Mouse (Mus musculus) intestine, embryonic 14.5 days (tissue): ENCODE data around the gene Zdhhc1. TPM values are rescaled to one million over a fixed set of nuclear protein-coding genes. Genes with fewer than 3 reads are reported as not detected.

Source experiments
- ATAC-seq: fragments of 200-750 bp; cut with Nextera tagmentation; replicated peaks from 2 replicates; pipeline ENCODE4 v1.8.0; 2017; ENCODE audit warnings: low read depth, moderate number of reproducible peaks, moderate TSS enrichment, moderate library complexity; ENCODE audit not compliant: low FRiP score, low TSS enrichment
- DNase-seq: peaks from one replicate; pipeline ENCODE4 v3.0.0-alpha.2; 2018; ENCODE audit warnings: low spot score
- H3K27ac ChIP-seq: fragments of 300-500 bp; sonication (generic); 2 replicates; pipeline ENCODE4 v1.5.1; 2014; ENCODE audit warnings: low read depth, mild to moderate bottlenecking, control low read depth
- H3K27me3 ChIP-seq: fragments of 300-500 bp; sonication (generic); replicated peaks from 2 replicates; pipeline ENCODE4 v1.6.1; 2014; ENCODE audit warnings: low read length, control low read depth; ENCODE audit not compliant: control insufficient read depth, insufficient read depth
- H3K36me3 ChIP-seq: fragments of 300-500 bp; sonication (generic); 2 replicates; pipeline ENCODE4 v1.6.1; 2014; ENCODE audit warnings: low read length, control low read depth; ENCODE audit not compliant: control insufficient read depth, insufficient read depth
- H3K4me1 ChIP-seq: fragments of 300-500 bp; sonication (generic); replicated peaks from 2 replicates; pipeline ENCODE4 v1.6.1; 2014; ENCODE audit warnings: low read length, control low read depth, mixed read lengths; ENCODE audit not compliant: control insufficient read depth, insufficient read depth
- H3K4me2 ChIP-seq: fragments of 300-500 bp; sonication (generic); 2 replicates; pipeline ENCODE4 v1.6.1; 2014; ENCODE audit warnings: low read length
- H3K4me3 ChIP-seq: fragments of 300-500 bp; sonication (generic); 2 replicates; pipeline ENCODE4 v1.5.1; 2014; ENCODE audit warnings: low read depth, low read length, control low read depth, mixed read lengths
- H3K9ac ChIP-seq: fragments of 300-500 bp; sonication (generic); 2 replicates; pipeline ENCODE4 v1.6.1; 2014; ENCODE audit warnings: mild to moderate bottlenecking, low read length
- H3K9me3 ChIP-seq: fragments of 300-500 bp; sonication (generic); 2 replicates; pipeline ENCODE4 v1.6.1; 2016; ENCODE audit warnings: low read length, control low read depth; ENCODE audit not compliant: control insufficient read depth
- WGBS: fragments of 180-500 bp; shearing (Covaris S2); extraction: QIAGEN DNeasy Blood & Tissue Kit; methylation state at CpG from one replicate; pipeline ENCODE4 v1.1.7; 2014; 5-methylcytosine and 5-hydroxymethylcytosine counted together
- polyA plus RNA-seq: library from polyadenylated mRNA; unstranded; fragments of >200 nt; fragmentation: Nextera tagmentation; extraction: Ambion mirVana; gene quantifications from 2 replicates; pipeline ENCODE4 v1.2.1, GENCODE M21; 2014

The Zdhhc1 gene
- polyA plus RNA-seq, 1 experiment from 2014 or later = 25.2 TPM

- H3K27me3 ChIP-seq = peaks cover 9% of the 10 kb centered on the region
- peaks cover 4% of the 10 kb centered on the region; the same call in 1 of the 2 replicates for H3K36me3 ChIP-seq
- no peaks in the 10 kb centered on the region for H3K9me3 ChIP-seq
- DNase-seq (no peak), ATAC-seq (no peak)
- whole genome bisulfite sequencing = 70% methylated on average over 3 of the region's 3 CpGs
- no peak overlapping the region; the same call in 1 of the 2 replicates for H3K27ac ChIP-seq
- no peak overlapping the region for H3K4me3 ChIP-seq
- H3K9ac ChIP-seq = no peak overlapping the region
- H3K4me1 ChIP-seq = peaks cover 10% of the 10 kb centered on the region; the same call in 1 of the 2 replicates
- H3K4me2 ChIP-seq = no peak overlapping the region
Observed at GRCm38 (mm10) chr8:105477792-105478191, 18.9 kb downstream of the Zdhhc1 start.

- H3K4me3 ChIP-seq = no peak overlapping the region
- ATAC-seq (no peak), DNase-seq (no peak)
- no peak overlapping the region for H3K9ac ChIP-seq
- no peak overlapping the region for H3K4me2 ChIP-seq
- WGBS = 46% methylated on average over 25 of the region's 25 CpGs
- peaks cover 10% of the 10 kb centered on the region; the same call in 1 of the 2 replicates for H3K4me1 ChIP-seq
- peak overlapping the region; percentile 7; the same call in 1 of the 2 replicates for H3K27ac ChIP-seq
- peaks cover 4% of the 10 kb centered on the region; the same call in 1 of the 2 replicates for H3K36me3 ChIP-seq
- H3K9me3 ChIP-seq = no peaks in the 10 kb centered on the region
- H3K27me3 ChIP-seq = peaks cover 12% of the 10 kb centered on the region
Observed at GRCm38 (mm10) chr8:105476628-105477413, 19.9 kb downstream of the Zdhhc1 start.

GRCm38 (mm10) chr8:105476161-105476560 lies 20.5 kb downstream of the Zdhhc1 start:
- no peak overlapping the region for H3K4me2 ChIP-seq
- WGBS = 89% methylated on average over 7 of the region's 7 CpGs
- H3K36me3 ChIP-seq = peaks cover 4% of the 10 kb centered on the region; the same call in 1 of the 2 replicates
- DNase-seq = no peak
- ATAC-seq = no peak
- H3K4me3 ChIP-seq = no peak overlapping the region
- no peak overlapping the region for H3K27ac ChIP-seq
- peaks cover 12% of the 10 kb centered on the region for H3K27me3 ChIP-seq
- no peak overlapping the region for H3K9ac ChIP-seq
- peaks cover 11% of the 10 kb centered on the region; the same call in 1 of the 2 replicates for H3K4me1 ChIP-seq
- H3K9me3 ChIP-seq = no peaks in the 10 kb centered on the region

GRCm38 (mm10) chr8:105475742-105476141 lies 21.0 kb downstream of the Zdhhc1 start:
- no peak for DNase-seq
- no peaks in the 10 kb centered on the region for H3K9me3 ChIP-seq
- peaks cover 12% of the 10 kb centered on the region for H3K27me3 ChIP-seq
- WGBS = 95% methylated on average over 8 of the region's 8 CpGs
- no peak overlapping the region for H3K4me2 ChIP-seq
- H3K4me1 ChIP-seq = peaks cover 13% of the 10 kb centered on the region; the same call in 1 of the 2 replicates
- no peak for ATAC-seq
- H3K27ac ChIP-seq = no peak overlapping the region
- no peak overlapping the region for H3K9ac ChIP-seq
- no peak overlapping the region for H3K4me3 ChIP-seq
- H3K36me3 ChIP-seq = peaks cover 4% of the 10 kb centered on the region; the same call in 1 of the 2 replicates

GRCm38 (mm10) chr8:105475254-105475653 lies 21.4 kb downstream of the Zdhhc1 start:
- Histone ChIP-seq H3K9ac (no peak overlapping the region), H3K4me3 (no peak overlapping the region), H3K27ac (no peak overlapping the region), H3K36me3 (peaks cover 4% of the 10 kb centered on the region; the same call in 1 of the 2 replicates), H3K4me1 (peaks cover 18% of the 10 kb centered on the region; the same call in 1 of the 2 replicates), H3K4me2 (no peak overlapping the region), H3K27me3 (peaks cover 12% of the 10 kb centered on the region), H3K9me3 (no peaks in the 10 kb centered on the region)
- 67% methylated on average over 4 of the region's 4 CpGs for WGBS
- ATAC-seq (no peak), DNase-seq (no peak)

- Histone ChIP-seq H3K9ac (no peak overlapping the region), H3K36me3 (peaks cover 4% of the 10 kb centered on the region; the same call in 1 of the 2 replicates), H3K27me3 (peaks cover 12% of the 10 kb centered on the region), H3K4me3 (no peak overlapping the region), H3K9me3 (no peaks in the 10 kb centered on the region), H3K4me2 (no peak overlapping the region), H3K4me1 (peaks cover 18% of the 10 kb centered on the region; the same call in 1 of the 2 replicates), H3K27ac (no peak overlapping the region)
- ATAC-seq (no peak), DNase-seq (no peak)
- 44% methylated on average over 5 of the region's 5 CpGs for WGBS
Observed at GRCm38 (mm10) chr8:105474680-105475079, 22.0 kb downstream of the Zdhhc1 start.

GRCm38 (mm10) chr8:105473816-105474606 lies 22.7 kb downstream of the Zdhhc1 start:
- Histone ChIP-seq H3K4me2 (no peak overlapping the region), H3K4me1 (peaks cover 18% of the 10 kb centered on the region; the same call in 1 of the 2 replicates), H3K9me3 (no peaks in the 10 kb centered on the region), H3K4me3 (no peak overlapping the region), H3K9ac (no peak overlapping the region), H3K36me3 (peaks cover 4% of the 10 kb centered on the region; the same call in 1 of the 2 replicates), H3K27me3 (peaks cover 12% of the 10 kb centered on the region), H3K27ac (no peak overlapping the region)
- no peak for DNase-seq
- no peak for ATAC-seq
- WGBS = 39% methylated on average over 17 of the region's 17 CpGs

- DNase-seq = no peak
- Histone ChIP-seq H3K36me3 (peaks cover 4% of the 10 kb centered on the region; the same call in 1 of the 2 replicates), H3K4me3 (no peak overlapping the region), H3K4me2 (no peak overlapping the region), H3K9me3 (no peaks in the 10 kb centered on the region), H3K27me3 (peaks cover 12% of the 10 kb centered on the region), H3K9ac (no peak overlapping the region), H3K4me1 (peaks cover 18% of the 10 kb centered on the region; the same call in 1 of the 2 replicates), H3K27ac (no peak overlapping the region)
- ATAC-seq = no peak
- WGBS = 74% methylated on average over 9 of the region's 9 CpGs
Observed at GRCm38 (mm10) chr8:105472983-105473382, 23.7 kb downstream of the Zdhhc1 start.
